Mouse (Mus musculus) Patski (cell line): Measurements from ENCODE around the gene Nqo1. TPM values are rescaled to one million over a fixed set of nuclear protein-coding genes. Genes with fewer than 3 reads are reported as not detected.

Experiments used
- ATAC-seq: fragments of 100-300 bp; one replicate; pipeline ENCODE4 v1.8.0; 2021
- CTCF ChIA-PET: fragments of 350-600 bp; sonication (Branson Sonifier 250); formaldehyde crosslinking; loops from one replicate; lab custom pipeline; 2022; ENCODE audit warnings: inconsistent platforms; lab: Charles Lee
- POLR2A ChIA-PET: fragments of 350-600 bp; sonication (Branson Sonifier 250); formaldehyde crosslinking; loops from one replicate; lab custom pipeline; 2022; ENCODE audit warnings: antibody characterized with exemption, inconsistent platforms; lab: Charles Lee
- DNase-seq: peaks from one replicate; pipeline ENCODE4 v3.0.0-alpha.2; 2011; ENCODE audit warnings: low read depth, low spot score
- H3K27me3 ChIP-seq: fragments of 371-371 bp; one replicate; pipeline ENCODE4 v1.5.1; 2021
- CTCF ChIP-seq: fragments of 100-300 bp; IDR thresholded peaks from one replicate; pipeline ENCODE4 v1.5.1; 2021
- in situ Hi-C: fragments of 300-500 bp; cut with MboI; formaldehyde crosslinking; loops from 3 replicates; pipeline ENCODE4 v1.11.1; 2018; ENCODE audit warnings: low pct_unique_long_range_greater_than_20kb, mixed read lengths
- polyA plus RNA-seq: library from polyadenylated mRNA; unstranded; gene quantifications from one replicate; pipeline ENCODE4 v1.2.3, GENCODE M21; 2021

The Nqo1 gene
- polyA plus RNA-seq, 1 experiment from 2014 or later: 1.0 TPM

GRCm38 (mm10) chr8:107436841-107437421 lies 33.9 kb upstream of the Nqo1 start:
- ATAC-seq (peak; percentile 49), DNase-seq (no peak)
- no peak for TF ChIP-seq CTCF
- in situ Hi-C loops: no loop called here
- H3K27me3 ChIP-seq: no peaks in the 10 kb centered on the region
- POLR2A ChIA-PET: no interaction called here
- CTCF ChIA-PET: interaction anchor here (1.1 kb wide), 1 partner anchor 11 kb away, joined by 3 read pairs; no protein-coding TSS in a partner anchor

GRCm38 (mm10) chr8:107435962-107436831 lies 33.2 kb upstream of the Nqo1 start, which contains the start of gene Wwp2:
Gene Wwp2 (plus strand): TSS chr8:107436365.
- ChIA-PET POLR2A (interaction anchor here (0.6 kb wide), 1 partner anchor 108 kb away, joined by 3 read pairs; no protein-coding TSS in a partner anchor), CTCF (no interaction called here)
- DNase-seq: no peak
- H3K27me3 ChIP-seq: no peaks in the 10 kb centered on the region
- in situ Hi-C loops: no loop called here
- no peak for TF ChIP-seq CTCF
- ATAC-seq: peak; percentile 67

- POLR2A ChIA-PET: interaction anchor here (0.6 kb wide), 1 partner anchor 107 kb away, joined by 3 read pairs; no protein-coding TSS in a partner anchor
- ATAC-seq: peak; percentile 36
- no peak for TF ChIP-seq CTCF
- CTCF ChIA-PET: no interaction called here
- no peak for DNase-seq
- in situ Hi-C loops: no loop called here
- peaks cover 4% of the 10 kb centered on the region for H3K27me3 ChIP-seq
Measured at GRCm38 (mm10) chr8:107435421-107435961, 32.5 kb upstream of the Nqo1 start.

- peaks cover 4% of the 10 kb centered on the region for H3K27me3 ChIP-seq
- no peak for DNase-seq
- no peak for TF ChIP-seq CTCF
- in situ Hi-C loops: no loop called here
- ATAC-seq: no peak
- POLR2A ChIA-PET: no interaction called here
- CTCF ChIA-PET: interaction anchor here (1.3 kb wide), 1 partner anchor 22 kb away, joined by 3 read pairs; no protein-coding TSS in a partner anchor
Measured at GRCm38 (mm10) chr8:107430821-107431220, 27.8 kb upstream of the Nqo1 start.

GRCm38 (mm10) chr8:107425230-107425597 lies 22.2 kb upstream of the Nqo1 start:
- no peak for TF ChIP-seq CTCF
- ChIA-PET CTCF (interaction anchor here (0.7 to 2.5 kb wide), 10 partner anchors 9 to 321 kb away, joined by 3 to 19 read pairs (median 3); no protein-coding TSS in a partner anchor), POLR2A (interaction anchor here (0.8 to 1.9 kb wide), 2 partner anchors 9 to 12 kb away, joined by 3 to 8 read pairs; no protein-coding TSS in a partner anchor)
- ATAC-seq (no peak), DNase-seq (no peak)
- H3K27me3 ChIP-seq: no peaks in the 10 kb centered on the region
- in situ Hi-C loops: no loop called here

- CTCF ChIA-PET: interaction anchor here (0.7 to 2.5 kb wide), 12 partner anchors 9 to 320 kb away, joined by 3 to 19 read pairs (median 3); no protein-coding TSS in a partner anchor
- H3K27me3 ChIP-seq: no peaks in the 10 kb centered on the region
- in situ Hi-C loops: loop anchor here (5.0 kb wide), 2 partner anchors 37 to 312 kb away; no protein-coding TSS in a partner anchor
Measured at GRCm38 (mm10) chr8:107424597-107425229, 21.7 kb upstream of the Nqo1 start, which contains the start of gene Nob1. Gene Nob1 (minus strand): TSS chr8:107425051.

GRCm38 (mm10) chr8:107424176-107424575 lies 21.2 kb upstream of the Nqo1 start:
- no peaks in the 10 kb centered on the region for H3K27me3 ChIP-seq
- in situ Hi-C loops: loop anchor here (5.0 kb wide), 2 partner anchors 37 to 312 kb away; no protein-coding TSS in a partner anchor
- ATAC-seq (no peak), DNase-seq (no peak)
- POLR2A ChIA-PET: interaction anchor here (0.7 to 1.9 kb wide), 2 partner anchors 11 to 337 kb away, joined by 3 to 8 read pairs; no protein-coding TSS in a partner anchor
- CTCF ChIA-PET: interaction anchor here (0.9 to 2.5 kb wide), 9 partner anchors 8 to 320 kb away, joined by 3 to 19 read pairs (median 3); no protein-coding TSS in a partner anchor
- TF ChIP-seq CTCF: no peak

More at GRCm38 (mm10) chr8:107424597-107425229, 21.7 kb upstream of the Nqo1 start, which contains the start of gene Nob1:
- peak; percentile 100 for TF ChIP-seq CTCF
- peak; percentile 99 for ATAC-seq
- POLR2A ChIA-PET: interaction anchor here (0.7 to 1.9 kb wide), 3 partner anchors 9 to 338 kb away, joined by 3 to 8 read pairs (median 3); no protein-coding TSS in a partner anchor
- DNase-seq: peak; percentile 77

GRCm38 (mm10) chr8:107417001-107417400 lies 14.0 kb upstream of the Nqo1 start:
- DNase-seq: no peak
- POLR2A ChIA-PET: no interaction called here
- in situ Hi-C loops: no loop called here
- no peak for ATAC-seq
- CTCF ChIA-PET: no interaction called here
- no peak for TF ChIP-seq CTCF
- H3K27me3 ChIP-seq: no peaks in the 10 kb centered on the region

- ATAC-seq: no peak
- CTCF ChIA-PET: interaction anchor here (1.2 to 2.5 kb wide), 2 partner anchors 8 to 10 kb away, joined by 3 to 7 read pairs; no protein-coding TSS in a partner anchor
- POLR2A ChIA-PET: interaction anchor here (2.0 kb wide), 1 partner anchor 10 kb away, joined by 8 read pairs; the partner anchor contains the start of gene Nob1
- no peaks in the 10 kb centered on the region for H3K27me3 ChIP-seq
- no peak for DNase-seq
- in situ Hi-C loops: no loop called here
- TF ChIP-seq CTCF: no peak
Measured at GRCm38 (mm10) chr8:107413881-107414280, 10.9 kb upstream of the Nqo1 start.
